Mouse (Mus musculus) midbrain, embryonic 14.5 days (tissue): ENCODE data around the gene Tubb4a. TPM values are rescaled to one million over a fixed set of nuclear protein-coding genes. Genes with fewer than 3 reads are reported as not detected.
"Not testable (repeated sequence)": the region's sequence is repeated elsewhere in the genome, so short reads cannot be mapped to it uniquely, and the experiment has no call there.

Experiments
- ATAC-seq: fragments of 200-750 bp; cut with Nextera tagmentation; 2 replicates; pipeline ENCODE4 v1.8.0; 2017; ENCODE audit warnings: moderate number of reproducible peaks, moderate library complexity; ENCODE audit not compliant: low FRiP score, low TSS enrichment
- DNase-seq: peaks from one replicate; pipeline ENCODE4 v3.0.0-alpha.2; 2015
- H3K27ac ChIP-seq: fragments of 300-500 bp; sonication (generic); replicated peaks from 2 replicates; pipeline ENCODE4 v1.5.1; 2014; ENCODE audit warnings: mild to moderate bottlenecking, low read depth, low read length, moderate library complexity
- H3K27me3 ChIP-seq: fragments of 300-500 bp; sonication (generic); 2 replicates; pipeline ENCODE4 v1.6.1; 2014; ENCODE audit warnings: low read length, control low read depth, mixed read lengths; ENCODE audit not compliant: control insufficient read depth, insufficient read depth
- H3K36me3 ChIP-seq: fragments of 300-500 bp; sonication (generic); 2 replicates; pipeline ENCODE4 v1.6.1; 2014; ENCODE audit warnings: low read length, control low read depth; ENCODE audit not compliant: control insufficient read depth, insufficient read depth
- H3K4me1 ChIP-seq: fragments of 300-500 bp; sonication (generic); 2 replicates; pipeline ENCODE4 v1.6.1; 2014; ENCODE audit warnings: mild to moderate bottlenecking, antibody characterized with exemption, low read length, control low read depth; ENCODE audit not compliant: control insufficient read depth, insufficient read depth
- H3K4me2 ChIP-seq: fragments of 300-500 bp; sonication (generic); 2 replicates; pipeline ENCODE4 v1.6.1; 2014; ENCODE audit warnings: mild to moderate bottlenecking, low read length, moderate library complexity
- H3K4me3 ChIP-seq: fragments of 300-500 bp; sonication (generic); replicated peaks from 2 replicates; pipeline ENCODE4 v1.5.1; 2014; ENCODE audit warnings: low read depth, low read length
- H3K9ac ChIP-seq: fragments of 300-500 bp; sonication (generic); replicated peaks from 2 replicates; pipeline ENCODE4 v1.6.1; 2014; ENCODE audit warnings: mild to moderate bottlenecking, low read length, moderate library complexity
- H3K9me3 ChIP-seq: fragments of 300-500 bp; sonication (generic); 2 replicates; pipeline ENCODE4 v1.6.1; 2016; ENCODE audit warnings: low read length, control low read depth, mixed read lengths; ENCODE audit not compliant: control insufficient read depth
- WGBS: fragments of 180-500 bp; shearing (Covaris S2); extraction: QIAGEN DNeasy Blood & Tissue Kit; methylation state at CpG from one replicate; pipeline ENCODE4 v1.1.7; 2014; 5-methylcytosine and 5-hydroxymethylcytosine counted together
- polyA plus RNA-seq: library from polyadenylated mRNA; unstranded; fragments of >200 nt; fragmentation: Nextera tagmentation; extraction: Ambion mirVana; gene quantifications from 2 replicates; pipeline ENCODE4 v1.2.1, GENCODE M21; 2014

Tubb4a gene
- polyA plus RNA-seq: 324 and 344 TPM in 2 replicates

GRCm38 (mm10) chr17:57087049-57087832, at the start of gene Tubb4a:
Tubb4a (minus strand) TSS chr17:57087782.
- Histone ChIP-seq H3K27ac (peak within 1 kb of the TSS; percentile 85), H3K4me1 (peaks cover 18% of the 10 kb centered on the region), H3K9ac (peak within 1 kb of the TSS; percentile 66), H3K4me3 (peak within 1 kb of the TSS; percentile 59), H3K27me3 (no peaks in the 10 kb centered on the region), H3K9me3 (no peaks in the 10 kb centered on the region), H3K4me2 (peak within 1 kb of the TSS; percentile 73), H3K36me3 (peaks cover 26% of the 10 kb centered on the region)
- peak; percentile 94 for DNase-seq
- ATAC-seq: peak; percentile 92
- WGBS: under 1% methylated on average over 31 of the region's 31 CpGs

- ATAC-seq: no peak
- H3K9ac ChIP-seq: no peak overlapping the region
Observed at GRCm38 (mm10) chr17:57135635-57136034, 48.1 kb upstream of the Tubb4a start.

GRCm38 (mm10) chr17:57134693-57135092, 47.1 kb upstream of the Tubb4a start:
- H3K9me3 ChIP-seq: no peaks in the 10 kb centered on the region

More at GRCm38 (mm10) chr17:57135635-57136034, 48.1 kb upstream of the Tubb4a start:
- Histone ChIP-seq H3K4me1 (no peaks in the 10 kb centered on the region), H3K27ac (no peak overlapping the region), H3K9me3 (no peaks in the 10 kb centered on the region), H3K27me3 (no peaks in the 10 kb centered on the region), H3K4me3 (no peak overlapping the region), H3K4me2 (no peak overlapping the region), H3K36me3 (no peaks in the 10 kb centered on the region)
- no peak for DNase-seq
- 80% methylated on average over 3 of the region's 3 CpGs for WGBS

GRCm38 (mm10) chr17:57134021-57134420, 46.4 kb upstream of the Tubb4a start:
- not testable (repeated sequence) for H3K9me3 ChIP-seq, H3K4me3 ChIP-seq, H3K27ac ChIP-seq, H3K4me2 ChIP-seq, ATAC-seq, H3K4me1 ChIP-seq, DNase-seq, H3K36me3 ChIP-seq, H3K9ac ChIP-seq, H3K27me3 ChIP-seq
- 26% methylated on average over 3 of the region's 3 CpGs for WGBS

More at GRCm38 (mm10) chr17:57134693-57135092, 47.1 kb upstream of the Tubb4a start:
- no peak overlapping the region for H3K4me2 ChIP-seq
- no peak overlapping the region for H3K4me3 ChIP-seq
- no peak overlapping the region for H3K27ac ChIP-seq
- no peak overlapping the region for H3K9ac ChIP-seq
- ATAC-seq: no peak
- no peaks in the 10 kb centered on the region for H3K36me3 ChIP-seq
- WGBS: 84% methylated on average over 2 of the region's 2 CpGs
- no peaks in the 10 kb centered on the region for H3K4me1 ChIP-seq
- H3K27me3 ChIP-seq: no peaks in the 10 kb centered on the region
- DNase-seq: no peak

- no peak overlapping the region for H3K27ac ChIP-seq
- H3K9ac ChIP-seq: no peak overlapping the region
- no peak for ATAC-seq
- H3K4me1 ChIP-seq: no peaks in the 10 kb centered on the region
- H3K36me3 ChIP-seq: no peaks in the 10 kb centered on the region
- DNase-seq: no peak
- no peaks in the 10 kb centered on the region for H3K27me3 ChIP-seq
- 88% methylated on average over 1 of the region's 1 CpGs for WGBS
- no peak overlapping the region for H3K4me3 ChIP-seq
- no peaks in the 10 kb centered on the region for H3K9me3 ChIP-seq
- H3K4me2 ChIP-seq: no peak overlapping the region
Observed at GRCm38 (mm10) chr17:57131793-57132192, 44.2 kb upstream of the Tubb4a start.

GRCm38 (mm10) chr17:57125853-57126622, 38.5 kb upstream of the Tubb4a start:
- WGBS: 72% methylated on average over 3 of the region's 3 CpGs
- no peak for DNase-seq
- H3K9ac ChIP-seq: no peak overlapping the region
- H3K4me1 ChIP-seq: no peaks in the 10 kb centered on the region
- no peaks in the 10 kb centered on the region for H3K27me3 ChIP-seq
- no peaks in the 10 kb centered on the region for H3K36me3 ChIP-seq
- H3K27ac ChIP-seq: no peak overlapping the region
- no peaks in the 10 kb centered on the region for H3K9me3 ChIP-seq
- H3K4me3 ChIP-seq: no peak overlapping the region
- no peak for ATAC-seq
- no peak overlapping the region for H3K4me2 ChIP-seq

GRCm38 (mm10) chr17:57124792-57125191, 37.2 kb upstream of the Tubb4a start:
- H3K27ac ChIP-seq: no peak overlapping the region
- DNase-seq (no peak), ATAC-seq (no peak)
- no peak overlapping the region for H3K4me3 ChIP-seq
- no peaks in the 10 kb centered on the region for H3K27me3 ChIP-seq
- no peaks in the 10 kb centered on the region for H3K9me3 ChIP-seq
- H3K4me2 ChIP-seq: no peak overlapping the region
- H3K4me1 ChIP-seq: no peaks in the 10 kb centered on the region
- H3K9ac ChIP-seq: no peak overlapping the region
- 89% methylated on average over 4 of the region's 4 CpGs for WGBS
- H3K36me3 ChIP-seq: no peaks in the 10 kb centered on the region

- no peaks in the 10 kb centered on the region for H3K27me3 ChIP-seq
- ATAC-seq: no peak
- H3K9ac ChIP-seq: no peak overlapping the region
- no peaks in the 10 kb centered on the region for H3K4me1 ChIP-seq
- H3K36me3 ChIP-seq: no peaks in the 10 kb centered on the region
- DNase-seq: no peak
- H3K4me3 ChIP-seq: no peak overlapping the region
- 87% methylated on average over 11 of the region's 11 CpGs for WGBS
- no peak overlapping the region for H3K4me2 ChIP-seq
- no peaks in the 10 kb centered on the region for H3K9me3 ChIP-seq
- no peak overlapping the region for H3K27ac ChIP-seq
Observed at GRCm38 (mm10) chr17:57123192-57124118, 35.9 kb upstream of the Tubb4a start.
